Mouse (Mus musculus): ENCODE measurements around the gene Hist1h2ah. TPM values are rescaled to one million over a fixed set of nuclear protein-coding genes. Genes with fewer than 3 reads are reported as not detected.
"Not testable (repeated sequence)": the region's sequence is repeated elsewhere in the genome, so short reads cannot be mapped to it uniquely, and the experiment has no call there.

Hist1h2ah gene
- 8.7 and 17.9 TPM in 2 replicates for polyA plus RNA-seq (2012; rRNA removed)
- polyA plus RNA-seq (2014; fragmentation: Nextera tagmentation; extraction: Ambion mirVana), result 12.0 TPM in 2 replicates

DNA sequence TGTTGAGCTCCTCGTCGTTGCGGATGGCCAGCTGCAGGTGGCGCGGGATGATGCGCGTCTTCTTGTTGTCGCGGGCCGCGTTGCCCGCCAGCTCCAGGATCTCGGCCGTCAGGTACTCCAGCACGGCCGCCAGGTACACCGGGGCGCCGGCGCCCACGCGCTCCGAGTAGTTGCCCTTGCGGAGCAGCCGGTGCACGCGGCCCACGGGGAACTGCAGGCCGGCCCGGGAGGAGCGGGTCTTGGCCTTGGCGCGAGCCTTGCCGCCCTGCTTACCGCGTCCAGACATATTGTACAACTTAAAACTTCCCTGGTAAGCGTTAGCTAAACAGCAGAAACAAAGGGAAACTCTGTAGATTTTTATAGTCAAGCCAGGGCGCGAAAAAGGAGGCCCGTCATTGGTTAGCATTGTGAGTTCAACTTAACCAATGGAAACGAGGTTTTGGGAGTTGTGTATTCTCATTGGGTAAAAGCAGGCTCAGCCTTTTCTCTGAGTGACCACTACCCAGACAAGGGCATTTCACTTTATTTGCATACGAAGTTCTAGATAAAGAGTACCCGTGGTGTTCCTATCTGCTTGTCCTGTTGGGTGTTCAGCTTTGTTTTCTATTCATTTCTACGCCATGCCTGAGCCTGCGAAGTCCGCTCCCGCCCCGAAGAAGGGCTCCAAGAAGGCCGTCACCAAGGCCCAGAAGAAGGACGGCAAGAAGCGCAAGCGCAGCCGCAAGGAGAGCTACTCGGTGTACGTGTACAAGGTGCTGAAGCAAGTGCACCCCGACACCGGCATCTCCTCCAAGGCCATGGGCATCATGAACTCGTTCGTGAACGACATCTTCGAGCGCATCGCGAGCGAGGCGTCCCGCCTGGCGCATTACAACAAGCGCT, at the start of gene Hist1h2ah, which contains the start of gene Hist1h2bk:
TSS of gene Hist1h2ah (minus strand) at position 302 of the 882 bp plus-strand sequence.
TSS of gene Hist1h2bk (plus strand) at position 604 of the 882 bp plus-strand sequence.
- peak; percentile 76 for TF ChIP-seq EP300 (IDR thresholded peaks at IDR 0.05; ENCODE audit: low read depth)
- Histone ChIP-seq H3K9ac (replicated peaks) (peak within 1 kb of the TSS; percentile 91), H3K4me2 (ENCODE audit: low read depth) (peak within 1 kb of the TSS; percentile 81), H3K27ac (peak within 1 kb of the TSS; percentile 100), H3K4me3 (ENCODE audit: insufficient read depth in 1 of 2, low read depth in 2 of 2, low read length in 2 of 2) (peak within 1 kb of the TSS; percentile 64 to 82), H3K4me1 (replicated peaks; ENCODE audit: control insufficient read depth in 2 of 2, insufficient read depth in 2 of 2, low read length in 1 of 2) (peaks cover 18 to 28% of the 10 kb centered on the region in 2 experiments)
- peak; percentile 88 for ATAC-seq (ENCODE audit: insufficient read depth)
- 0% methylated on average over 24 of the region's 69 CpGs for WGBS (ENCODE audit: insufficient replicate concordance)
- H3K36me3 ChIP-seq (replicated peaks; ENCODE audit: control insufficient read depth, insufficient read depth, low read depth); H3K27me3 ChIP-seq (ENCODE audit: control insufficient read depth, insufficient read depth, low read length); H3K9me3 ChIP-seq (ENCODE audit: control insufficient read depth, low read length): not testable (repeated sequence)
- peak; percentile 97 to 99 (median 98) for DNase-seq (ENCODE audit: low read depth in 3 of 3, low spot score in 3 of 3)

DNA sequence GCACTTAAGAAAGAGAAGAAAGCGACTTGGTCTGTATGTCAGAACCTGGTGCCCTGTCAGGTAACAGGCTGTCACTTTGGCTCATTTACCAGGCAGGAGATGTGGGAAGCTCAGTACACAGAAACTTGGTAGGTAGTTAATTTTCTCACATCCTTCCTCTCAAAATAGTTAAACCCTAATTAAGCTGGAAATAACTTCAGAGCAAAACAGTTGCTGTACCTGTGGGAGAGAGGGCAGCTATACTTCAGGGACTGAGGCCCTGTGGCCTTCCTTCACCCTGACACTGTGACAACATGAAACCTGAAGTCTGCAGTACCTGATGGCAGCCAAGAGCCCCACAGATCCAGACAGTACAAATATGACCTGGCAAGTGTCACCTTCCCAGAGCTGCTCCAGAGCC, 48.8 kb upstream of the Hist1h2ah start, which contains the start of gene Vmn1r188:
TSS of gene Vmn1r188 (plus strand) at position 301 of the 400 bp plus-strand sequence.
- 53% methylated on average over 1 of the region's 1 CpGs for whole genome bisulfite sequencing (ENCODE audit: insufficient replicate concordance)
- not testable (repeated sequence) for H3K4me2 ChIP-seq (ENCODE audit: low read depth); H3K27me3 ChIP-seq (ENCODE audit: control insufficient read depth, insufficient read depth, low read length); H3K9ac ChIP-seq (replicated peaks); H3K9me3 ChIP-seq (ENCODE audit: control insufficient read depth, low read length); DNase-seq (ENCODE audit: low read depth in 3 of 3, low spot score in 3 of 3); ATAC-seq (ENCODE audit: insufficient read depth); H3K36me3 ChIP-seq (replicated peaks; ENCODE audit: control insufficient read depth, insufficient read depth, low read depth); H3K27ac ChIP-seq; H3K4me3 ChIP-seq (ENCODE audit: insufficient read depth in 1 of 2, low read depth in 2 of 2, low read length in 2 of 2); H3K4me1 ChIP-seq (replicated peaks; ENCODE audit: control insufficient read depth in 2 of 2, insufficient read depth in 2 of 2, low read length in 1 of 2)

DNA sequence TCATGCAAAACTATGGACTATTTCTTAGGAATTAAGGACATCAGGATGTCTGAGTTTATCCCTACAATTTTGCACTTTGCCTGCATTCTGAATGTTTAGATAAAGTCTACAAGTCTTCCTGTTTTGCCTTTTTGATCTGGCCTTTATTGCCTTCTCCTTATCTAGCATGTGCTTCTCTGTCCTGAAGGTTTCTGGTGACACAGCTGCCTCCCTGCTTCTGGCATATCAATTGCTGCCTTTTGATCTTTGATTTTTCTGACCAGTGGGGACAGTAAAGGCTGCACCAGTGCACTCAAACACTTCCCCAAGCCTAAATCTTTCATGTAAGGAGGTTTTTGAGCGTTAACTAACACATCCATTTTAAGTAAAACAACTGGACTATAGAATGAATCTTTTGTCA, 28.1 kb upstream of the Hist1h2ah start:
- Histone ChIP-seq H3K4me1 (replicated peaks; ENCODE audit: control insufficient read depth in 2 of 2, insufficient read depth in 2 of 2, low read length in 1 of 2) (no peaks in the 10 kb centered on the region), H3K27ac (no peak overlapping the region), H3K4me3 (ENCODE audit: insufficient read depth in 1 of 2, low read depth in 2 of 2, low read length in 2 of 2) (no peak overlapping the region), H3K36me3 (replicated peaks; ENCODE audit: control insufficient read depth, insufficient read depth, low read depth) (no peaks in the 10 kb centered on the region), H3K4me2 (ENCODE audit: low read depth) (no peak overlapping the region), H3K27me3 (ENCODE audit: control insufficient read depth, insufficient read depth, low read length) (no peaks in the 10 kb centered on the region), H3K9me3 (ENCODE audit: control insufficient read depth, low read length) (no peaks in the 10 kb centered on the region), H3K9ac (replicated peaks) (no peak overlapping the region)
- DNase-seq (ENCODE audit: low read depth in 3 of 3, low spot score in 3 of 3) (no peak), ATAC-seq (ENCODE audit: insufficient read depth) (no peak)
- WGBS (ENCODE audit: insufficient replicate concordance), result 25% methylated on average over 1 of the region's 1 CpGs
- TF ChIP-seq EP300 (IDR thresholded peaks at IDR 0.05; ENCODE audit: low read depth), result no peak
- no peak for TF ChIP-seq CTCF (IDR thresholded peaks at IDR 0.05; ENCODE audit: low read depth)

DNA sequence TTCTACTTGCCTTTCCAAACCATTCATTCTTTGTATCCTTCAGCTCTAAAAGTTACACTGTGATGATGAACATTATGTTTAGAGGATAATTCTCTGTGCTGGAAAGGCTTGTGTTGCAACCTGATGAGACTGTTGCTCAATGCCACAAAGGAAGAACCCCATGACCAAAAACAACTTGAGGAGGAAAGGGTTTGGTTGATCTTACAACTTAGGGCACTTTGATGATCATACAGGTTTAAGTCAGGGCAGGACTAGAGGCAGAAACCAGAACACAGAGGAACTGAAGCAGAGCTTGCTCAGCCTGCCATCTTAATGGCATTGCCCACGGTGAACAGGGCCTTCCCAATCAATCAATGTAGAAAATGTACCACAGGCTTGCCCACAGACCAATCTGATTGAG, 26.1 kb upstream of the Hist1h2ah start:
- DNase-seq (ENCODE audit: low read depth in 3 of 3, low spot score in 3 of 3) (no peak), ATAC-seq (ENCODE audit: insufficient read depth) (no peak)
- no peaks in the 10 kb centered on the region for H3K4me1 ChIP-seq (replicated peaks; ENCODE audit: control insufficient read depth in 2 of 2, insufficient read depth in 2 of 2, low read length in 1 of 2)
- TF ChIP-seq CTCF (IDR thresholded peaks at IDR 0.05; ENCODE audit: low read depth) (no peak), EP300 (IDR thresholded peaks at IDR 0.05; ENCODE audit: low read depth) (no peak)
- no peak overlapping the region for H3K4me3 ChIP-seq (ENCODE audit: insufficient read depth in 1 of 2, low read depth in 2 of 2, low read length in 2 of 2)
- H3K27me3 ChIP-seq (ENCODE audit: control insufficient read depth, insufficient read depth, low read length), result no peaks in the 10 kb centered on the region
- H3K27ac ChIP-seq, result no peak overlapping the region
- no peak overlapping the region for H3K9ac ChIP-seq (replicated peaks)
- no peaks in the 10 kb centered on the region for H3K36me3 ChIP-seq (replicated peaks; ENCODE audit: control insufficient read depth, insufficient read depth, low read depth)
- no peak overlapping the region for H3K4me2 ChIP-seq (ENCODE audit: low read depth)
- H3K9me3 ChIP-seq (ENCODE audit: control insufficient read depth, low read length), result no peaks in the 10 kb centered on the region
- 39% methylated on average over 1 of the region's 1 CpGs for WGBS (ENCODE audit: insufficient replicate concordance)

DNA sequence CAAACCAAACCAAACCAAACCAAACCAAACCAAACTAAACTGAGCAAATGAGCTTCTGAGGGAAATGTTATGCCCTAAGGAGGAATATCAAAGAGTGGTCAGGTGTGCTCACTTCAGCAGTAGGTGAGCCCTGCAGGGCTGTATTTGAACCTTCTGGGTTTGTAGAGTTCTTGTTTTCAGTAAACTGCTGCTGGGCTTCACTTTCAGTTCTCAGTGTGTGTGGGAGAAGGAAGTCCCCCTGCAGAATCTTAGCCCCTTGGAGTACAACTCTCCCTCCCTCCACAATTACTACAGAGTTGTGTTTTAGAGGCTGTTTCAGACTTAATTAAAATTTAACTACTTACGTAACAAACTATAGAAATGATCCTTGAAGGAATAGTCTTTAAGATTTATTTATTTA, 18.4 kb upstream of the Hist1h2ah start:
- Histone ChIP-seq H3K9me3 (ENCODE audit: control insufficient read depth, low read length) (no peaks in the 10 kb centered on the region), H3K27me3 (ENCODE audit: control insufficient read depth, insufficient read depth, low read length) (no peaks in the 10 kb centered on the region; the same call in 1 of the 2 replicates), H3K4me2 (ENCODE audit: low read depth) (no peak overlapping the region), H3K4me1 (replicated peaks; ENCODE audit: control insufficient read depth in 2 of 2, insufficient read depth in 2 of 2, low read length in 1 of 2) (peaks cover under 1 to 14% of the 10 kb centered on the region in 2 experiments; a peak in 3 of 4 replicates), H3K27ac (no peak overlapping the region), H3K9ac (replicated peaks) (no peak overlapping the region), H3K36me3 (replicated peaks; ENCODE audit: control insufficient read depth, insufficient read depth, low read depth) (no peaks in the 10 kb centered on the region), H3K4me3 (ENCODE audit: insufficient read depth in 1 of 2, low read depth in 2 of 2, low read length in 2 of 2) (no peak overlapping the region)
- DNase-seq (ENCODE audit: low read depth in 3 of 3, low spot score in 3 of 3), result no peak
- 85% methylated on average over 1 of the region's 1 CpGs for WGBS (ENCODE audit: insufficient replicate concordance)
- ATAC-seq (ENCODE audit: insufficient read depth), result no peak
- TF ChIP-seq EP300 (IDR thresholded peaks at IDR 0.05; ENCODE audit: low read depth) (no peak), CTCF (IDR thresholded peaks at IDR 0.05; ENCODE audit: low read depth) (no peak)

Measured in liver, embryonic 14.5 days (tissue).